Mouse (Mus musculus): ENCODE measurements around the gene G430095P16Rik. TPM values are rescaled to one million over a fixed set of nuclear protein-coding genes. Genes with fewer than 3 reads are reported as not detected.
A peak's percentile ranks its signal among the peaks of the same experiment; 100 is the strongest.

Gene G430095P16Rik
- polyA plus RNA-seq, 1 experiment from 2014 or later, result 1.2 TPM

DNA sequence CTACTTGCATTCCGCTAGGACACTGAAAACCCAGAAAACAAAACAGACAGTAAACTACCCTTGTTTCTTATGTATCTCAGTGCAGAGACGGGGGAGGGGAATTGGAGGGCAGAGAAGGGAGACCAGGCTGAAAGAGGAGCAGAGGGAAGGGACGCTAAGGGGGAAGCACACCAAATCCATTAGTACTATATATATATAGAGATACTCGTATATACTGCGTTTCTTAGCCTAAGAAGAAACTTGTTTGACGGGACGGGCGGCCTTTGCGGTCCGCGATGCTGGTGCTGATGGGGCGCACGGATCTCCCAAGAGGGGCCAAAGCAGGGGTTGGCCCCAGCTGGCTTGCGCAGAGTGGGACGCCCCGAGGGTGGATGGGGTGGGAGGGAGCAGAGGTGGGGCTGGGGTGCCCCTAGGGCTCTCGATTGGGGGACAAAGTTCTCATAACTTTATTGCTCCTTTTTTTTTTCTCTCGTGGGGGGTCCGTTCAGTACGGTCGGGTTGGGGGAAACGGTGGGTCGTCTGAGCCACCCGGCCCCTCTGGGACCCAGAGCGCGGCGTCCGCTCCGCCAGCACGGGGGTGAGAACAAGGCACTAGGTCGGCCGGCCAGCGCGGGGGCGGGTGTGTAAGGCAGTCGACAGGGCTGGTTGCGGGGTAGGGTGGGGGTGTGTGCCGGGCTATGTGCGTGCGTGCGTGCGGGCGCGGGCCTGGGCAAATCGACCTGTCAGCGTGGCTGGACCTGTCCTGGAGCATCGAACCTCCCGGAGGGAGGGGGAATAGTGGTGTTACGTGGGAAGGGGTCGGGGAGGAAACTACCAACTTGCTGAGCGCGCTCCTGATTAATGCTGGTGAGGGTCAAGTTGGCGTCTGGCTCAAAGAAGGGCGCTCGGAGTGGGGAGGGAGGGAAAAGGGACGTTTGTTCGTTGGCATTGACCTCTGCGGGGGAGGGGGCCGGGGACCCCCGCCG, 17.7 kb upstream of the G430095P16Rik start:
- H3K9me3 ChIP-seq, result no peaks in the 10 kb centered on the region
- H3K4me3 ChIP-seq, result peak overlapping the region; percentile 23
- H3K36me3 ChIP-seq, result no peaks in the 10 kb centered on the region
- peak overlapping the region; percentile 68 for H3K27ac ChIP-seq (replicated peaks)
- H3K9ac ChIP-seq, result peak overlapping the region; percentile 25; the same call in 1 of the 2 replicates
- peak overlapping the region; percentile 51 for H3K4me2 ChIP-seq
- H3K4me1 ChIP-seq (replicated peaks), result peaks cover 51% of the 10 kb centered on the region
- ATAC-seq (ENCODE audit: low FRiP score, low read depth), result no peak
- WGBS, result 1% methylated on average over 59 of the region's 61 CpGs
- H3K27me3 ChIP-seq, result peaks cover 46% of the 10 kb centered on the region

DNA sequence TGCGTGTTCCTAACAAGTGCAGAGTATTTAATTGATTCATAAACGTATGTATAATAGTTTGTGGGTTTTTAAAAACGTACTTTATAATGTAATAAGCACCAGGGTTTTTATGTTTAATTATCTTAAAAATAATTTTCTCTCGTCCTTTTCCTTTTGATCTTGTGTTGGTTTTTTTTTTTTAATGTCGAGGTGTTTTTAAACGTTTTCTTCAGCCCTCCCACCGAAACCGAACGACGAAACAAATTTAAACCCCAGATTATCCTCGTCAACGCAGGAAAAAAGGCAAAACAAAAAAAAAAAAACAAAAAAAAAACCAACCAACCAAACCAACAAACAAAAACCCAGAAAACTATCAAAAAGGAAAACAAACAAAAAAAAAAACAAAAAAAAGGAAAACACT, 16.8 kb upstream of the G430095P16Rik start:
- 4% methylated on average over 12 of the region's 12 CpGs for WGBS
- peak overlapping the region; percentile 51 for H3K4me2 ChIP-seq
- H3K36me3 ChIP-seq, result no peaks in the 10 kb centered on the region
- peaks cover 53% of the 10 kb centered on the region for H3K4me1 ChIP-seq (replicated peaks)
- H3K9me3 ChIP-seq, result no peaks in the 10 kb centered on the region
- peak overlapping the region; percentile 25; the same call in 1 of the 2 replicates for H3K9ac ChIP-seq
- peak overlapping the region; percentile 23 for H3K4me3 ChIP-seq
- ATAC-seq (ENCODE audit: low FRiP score, low read depth), result no peak
- H3K27ac ChIP-seq (replicated peaks), result peak overlapping the region; percentile 68
- peaks cover 46% of the 10 kb centered on the region for H3K27me3 ChIP-seq

DNA sequence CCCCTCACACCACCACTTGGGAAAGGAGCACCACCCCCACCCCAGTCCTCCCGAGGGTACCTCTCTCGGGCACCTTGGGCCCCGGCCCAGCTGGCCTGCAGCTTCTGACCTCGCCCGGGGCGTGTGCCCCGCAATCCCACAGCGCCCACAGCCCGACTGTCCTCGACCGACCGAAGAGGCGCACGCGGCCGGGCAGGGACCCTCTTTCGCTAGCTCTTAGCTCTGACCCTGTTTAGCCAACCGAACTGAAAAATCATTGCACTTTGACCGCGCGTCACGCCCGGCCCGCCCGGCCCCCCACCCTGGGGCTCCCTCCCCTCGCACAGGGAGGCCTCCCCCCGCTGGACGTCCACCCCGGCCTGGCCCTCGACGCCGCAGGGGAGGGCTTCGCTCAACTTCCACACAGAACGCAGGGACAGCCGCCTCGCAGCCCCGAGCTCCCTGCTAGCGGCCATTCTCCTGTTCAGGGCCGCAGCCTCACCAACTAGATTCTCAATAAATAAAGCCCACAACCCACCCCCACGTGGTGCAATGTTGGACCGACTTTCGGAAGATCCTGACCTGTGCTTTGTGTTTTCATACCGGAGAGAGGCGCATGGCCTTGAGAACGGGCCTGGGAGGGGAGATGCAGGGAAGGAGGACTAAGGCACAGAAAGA, 16.1 kb upstream of the G430095P16Rik start:
- ATAC-seq (ENCODE audit: low FRiP score, low read depth), result no peak
- Histone ChIP-seq H3K4me2 (peak overlapping the region; percentile 40), H3K9ac (peak overlapping the region; percentile 12; the same call in 1 of the 2 replicates), H3K4me3 (peak overlapping the region; percentile 19), H3K27ac (replicated peaks) (peak overlapping the region; percentile 84), H3K36me3 (no peaks in the 10 kb centered on the region), H3K9me3 (no peaks in the 10 kb centered on the region), H3K27me3 (peaks cover 41% of the 10 kb centered on the region), H3K4me1 (replicated peaks) (peaks cover 61% of the 10 kb centered on the region)
- WGBS, result 4% methylated on average over 45 of the region's 45 CpGs

DNA sequence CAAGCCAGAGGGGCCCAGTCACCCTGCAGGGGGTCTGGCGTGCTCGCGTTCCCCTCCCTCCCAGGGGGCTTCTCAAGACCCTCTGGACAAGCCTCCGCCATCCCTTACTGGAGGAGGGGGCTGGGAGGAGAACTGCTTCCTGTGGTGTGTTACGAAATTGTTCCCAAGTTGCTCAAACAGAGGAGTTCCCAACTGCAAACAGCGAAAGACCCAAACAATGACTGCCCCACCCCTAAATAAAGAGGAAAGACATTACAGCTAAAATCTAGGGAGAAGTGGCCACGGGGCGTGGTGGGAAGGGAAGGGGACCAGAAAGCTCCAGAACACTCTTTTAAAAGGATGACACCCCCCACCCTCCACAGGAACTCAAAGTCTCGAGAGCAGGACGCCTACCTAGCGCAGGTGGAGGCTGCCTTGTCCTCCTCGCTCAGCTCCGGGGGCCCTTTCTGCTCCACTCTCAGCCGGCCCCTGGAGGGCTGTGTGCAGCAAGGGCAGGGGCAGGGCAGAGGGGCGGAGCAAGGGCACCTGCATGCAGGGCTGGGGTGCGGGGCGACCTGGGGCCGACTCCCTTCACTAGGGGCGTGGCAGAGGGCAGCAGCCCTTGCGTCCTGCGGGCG, 15.4 kb upstream of the G430095P16Rik start:
- Histone ChIP-seq H3K4me1 (replicated peaks) (peaks cover 67% of the 10 kb centered on the region), H3K4me3 (peak overlapping the region; percentile 19; the same call in 1 of the 2 replicates), H3K9me3 (no peaks in the 10 kb centered on the region), H3K36me3 (no peaks in the 10 kb centered on the region), H3K27ac (replicated peaks) (peak overlapping the region; percentile 84), H3K27me3 (peaks cover 35% of the 10 kb centered on the region), H3K4me2 (peak overlapping the region; percentile 40), H3K9ac (peak overlapping the region; percentile 12; the same call in 1 of the 2 replicates)
- WGBS, result 5% methylated on average over 22 of the region's 22 CpGs
- no peak for ATAC-seq (ENCODE audit: low FRiP score, low read depth)

DNA sequence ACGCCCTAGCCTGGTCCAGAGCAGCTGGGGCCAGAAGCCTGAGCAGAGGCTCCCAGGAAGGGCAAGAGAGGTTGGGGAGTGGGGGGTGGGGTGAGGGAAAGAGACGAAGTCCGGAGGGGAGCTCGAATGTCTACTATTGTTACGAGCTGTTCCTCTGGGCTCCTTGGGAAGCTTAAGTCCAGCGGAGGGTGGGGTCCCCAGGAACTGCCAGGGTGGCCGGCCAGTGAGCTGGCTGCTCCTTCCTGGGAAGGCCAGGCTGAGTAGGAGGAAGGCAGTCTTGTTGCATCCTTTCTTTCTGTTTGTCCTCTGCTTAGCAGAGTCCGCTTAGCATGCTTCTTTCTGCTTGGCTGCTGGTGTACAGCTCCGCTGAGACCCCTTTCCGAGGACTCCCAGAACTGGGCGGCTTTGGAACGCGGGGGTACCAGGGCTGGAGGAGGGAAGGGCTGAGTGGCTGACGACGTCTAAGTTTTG, 14.7 kb upstream of the G430095P16Rik start:
- peak overlapping the region; percentile 84 for H3K27ac ChIP-seq (replicated peaks)
- no peak overlapping the region for H3K4me3 ChIP-seq
- no peaks in the 10 kb centered on the region for H3K9me3 ChIP-seq
- no peaks in the 10 kb centered on the region for H3K36me3 ChIP-seq
- no peak for ATAC-seq (ENCODE audit: low FRiP score, low read depth)
- H3K9ac ChIP-seq, result peak overlapping the region; percentile 28; the same call in 1 of the 2 replicates
- peaks cover 28% of the 10 kb centered on the region for H3K27me3 ChIP-seq
- H3K4me1 ChIP-seq (replicated peaks), result peaks cover 70% of the 10 kb centered on the region
- peak overlapping the region; percentile 40 for H3K4me2 ChIP-seq
- WGBS, result 3% methylated on average over 15 of the region's 15 CpGs

DNA sequence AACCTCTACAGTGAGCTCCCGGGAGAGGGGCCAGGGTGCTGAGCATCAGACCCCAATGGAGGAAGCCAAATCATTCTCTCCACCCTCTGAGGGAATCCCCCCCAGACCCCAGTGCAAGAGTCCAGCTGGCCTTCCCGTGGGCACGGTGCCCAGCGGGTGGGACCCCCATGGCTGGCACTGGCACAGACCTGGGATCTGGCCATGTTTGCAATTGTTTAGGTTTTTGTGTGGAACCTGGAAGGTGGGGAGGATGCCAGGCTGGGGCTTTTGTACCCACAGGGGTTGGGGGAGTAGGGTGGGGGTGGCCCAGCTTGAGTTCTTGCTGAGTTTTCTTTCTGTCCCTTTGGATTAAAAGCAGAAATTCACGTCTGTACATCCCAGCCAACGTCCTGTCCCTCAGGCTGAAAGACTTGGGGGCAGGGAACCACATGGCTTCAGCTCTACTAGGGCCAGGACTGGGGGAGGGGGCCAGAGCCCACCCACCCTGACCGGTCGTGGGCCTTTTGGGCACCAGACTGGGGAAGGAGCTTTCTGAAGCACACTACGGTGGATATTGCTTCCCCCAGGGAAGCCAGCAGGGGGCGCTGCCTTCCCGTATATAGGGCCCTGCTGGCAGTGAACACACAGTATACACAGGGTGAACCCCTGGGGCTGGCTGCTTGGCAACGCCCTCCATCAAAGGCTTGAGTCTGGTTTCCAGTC, 13.9 kb upstream of the G430095P16Rik start:
- Histone ChIP-seq H3K4me1 (replicated peaks) (peaks cover 71% of the 10 kb centered on the region), H3K27me3 (peaks cover 21% of the 10 kb centered on the region), H3K9ac (no peak overlapping the region), H3K27ac (replicated peaks) (peak overlapping the region; percentile 84), H3K4me3 (no peak overlapping the region), H3K9me3 (no peaks in the 10 kb centered on the region), H3K36me3 (no peaks in the 10 kb centered on the region), H3K4me2 (no peak overlapping the region)
- WGBS, result 6% methylated on average over 12 of the region's 12 CpGs
- peak; percentile 77 for ATAC-seq (ENCODE audit: low FRiP score, low read depth)

DNA sequence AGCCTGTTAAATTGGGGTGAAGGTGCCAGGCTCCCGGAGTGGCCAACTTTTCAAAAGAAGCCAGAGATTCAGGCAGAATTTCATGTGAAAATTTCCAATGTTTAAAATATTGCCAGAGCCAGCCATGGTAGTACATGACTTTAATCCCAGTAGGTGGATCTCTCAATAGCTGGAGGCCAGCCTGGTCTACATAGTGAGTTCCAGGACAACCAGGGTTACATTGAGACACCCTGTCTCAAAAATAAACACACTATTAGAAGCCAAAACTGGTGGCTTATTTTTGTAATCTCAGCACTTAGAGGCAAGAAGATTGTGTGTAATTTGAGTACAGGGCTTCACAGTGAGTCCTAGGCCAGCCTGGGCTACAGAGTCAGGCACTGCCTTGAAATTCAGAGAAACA, 12.9 kb upstream of the G430095P16Rik start:
- peak overlapping the region; percentile 84 for H3K27ac ChIP-seq (replicated peaks)
- H3K4me2 ChIP-seq, result no peak overlapping the region
- H3K9ac ChIP-seq, result no peak overlapping the region
- H3K4me3 ChIP-seq, result no peak overlapping the region
- peaks cover 77% of the 10 kb centered on the region for H3K4me1 ChIP-seq (replicated peaks)
- no peaks in the 10 kb centered on the region for H3K36me3 ChIP-seq
- no peaks in the 10 kb centered on the region for H3K9me3 ChIP-seq
- ATAC-seq (ENCODE audit: low FRiP score, low read depth), result no peak
- peaks cover 16% of the 10 kb centered on the region for H3K27me3 ChIP-seq
- WGBS, result 78% methylated on average over 1 of the region's 1 CpGs

DNA sequence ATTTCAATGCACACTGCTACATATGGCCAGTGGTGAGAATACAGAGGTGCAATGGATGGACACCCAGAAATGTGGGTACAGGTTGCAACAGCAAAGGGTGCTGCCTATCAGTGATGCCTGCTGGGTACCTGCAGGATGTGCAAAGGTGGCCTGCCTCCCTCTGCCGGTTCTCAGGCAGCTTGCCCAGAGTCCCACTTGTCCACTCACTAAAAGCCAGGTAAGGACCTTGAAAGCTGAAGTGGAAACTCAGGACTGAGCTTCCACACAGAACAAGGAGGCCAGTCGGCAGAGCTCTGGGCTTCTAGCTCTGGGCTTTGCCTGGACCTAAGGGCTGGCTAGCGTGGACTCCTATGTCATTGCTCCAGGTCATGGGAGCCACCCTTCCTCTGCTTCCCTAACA, 11.5 kb upstream of the G430095P16Rik start:
- Histone ChIP-seq H3K4me3 (no peak overlapping the region), H3K4me2 (no peak overlapping the region), H3K9ac (no peak overlapping the region), H3K36me3 (no peaks in the 10 kb centered on the region), H3K27ac (replicated peaks) (peak overlapping the region; percentile 84), H3K4me1 (replicated peaks) (peaks cover 77% of the 10 kb centered on the region), H3K9me3 (no peaks in the 10 kb centered on the region), H3K27me3 (peaks cover 11% of the 10 kb centered on the region)
- ATAC-seq (ENCODE audit: low FRiP score, low read depth), result no peak
- WGBS, result 41% methylated on average over 3 of the region's 3 CpGs

DNA sequence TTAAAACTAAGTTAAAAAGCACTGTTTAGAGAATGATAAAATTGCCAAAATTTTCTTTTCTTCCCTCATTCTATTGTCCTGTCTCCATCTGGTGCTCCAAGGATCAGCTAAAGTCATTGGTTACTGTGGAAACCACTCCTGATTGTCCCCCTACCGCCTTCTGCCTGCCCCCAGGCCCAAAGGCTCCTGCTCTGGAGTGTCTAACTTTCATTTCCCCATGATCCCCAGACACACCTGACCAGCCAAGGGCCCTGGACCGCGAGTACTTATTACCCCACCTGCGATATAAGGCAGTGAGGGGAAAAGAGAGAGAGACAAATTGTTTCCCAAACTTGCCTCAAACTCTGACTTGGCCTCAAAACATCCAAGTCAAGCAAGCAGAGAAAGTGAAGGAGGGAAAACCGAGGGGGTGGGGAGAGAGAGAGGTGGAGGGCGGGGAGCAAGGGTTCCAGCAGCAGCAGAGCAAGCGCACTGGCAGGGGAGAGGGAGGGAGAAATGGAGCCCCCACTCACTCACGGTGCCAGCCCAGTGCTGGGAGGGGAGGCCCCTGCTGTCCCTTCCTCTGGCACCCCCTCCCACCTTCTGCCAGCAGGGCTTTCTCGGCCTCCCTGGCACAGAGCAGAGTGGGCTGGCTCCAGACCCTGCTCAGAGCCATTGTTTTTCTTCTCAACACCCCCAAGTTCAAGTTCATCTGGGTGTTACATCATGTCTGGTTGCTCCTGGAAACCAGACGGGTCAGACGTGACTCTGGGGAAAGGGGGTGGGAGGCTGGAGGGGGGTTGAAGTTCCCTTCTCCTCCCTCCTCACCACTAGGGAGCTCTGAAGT, 10.7 kb upstream of the G430095P16Rik start:
- Histone ChIP-seq H3K36me3 (no peaks in the 10 kb centered on the region), H3K4me3 (no peak overlapping the region), H3K4me2 (no peak overlapping the region), H3K27ac (replicated peaks) (peak overlapping the region; percentile 84), H3K9me3 (no peaks in the 10 kb centered on the region), H3K9ac (no peak overlapping the region), H3K4me1 (replicated peaks) (peaks cover 74% of the 10 kb centered on the region), H3K27me3 (peaks cover 14% of the 10 kb centered on the region)
- WGBS, result 13% methylated on average over 10 of the region's 11 CpGs
- peak; percentile 83 for ATAC-seq (ENCODE audit: low FRiP score, low read depth)

DNA sequence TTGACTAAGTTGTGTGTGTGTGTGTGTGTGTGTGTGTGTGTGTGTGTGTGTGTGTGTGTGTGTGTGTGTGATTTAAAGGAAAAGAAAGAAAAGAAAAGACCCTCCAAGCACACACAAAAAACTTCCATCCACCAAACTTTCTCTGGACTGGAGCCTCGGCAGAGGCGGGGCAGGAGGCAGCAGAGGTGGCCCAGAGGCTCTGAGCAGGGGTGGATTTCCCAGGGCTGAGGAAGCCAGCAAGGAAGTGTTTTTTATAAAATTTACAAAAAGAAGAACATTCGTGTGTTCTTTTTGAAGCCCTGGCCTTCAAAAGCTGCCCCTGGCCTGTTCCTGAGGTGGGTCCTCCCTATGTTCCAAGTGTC, 10.1 kb upstream of the G430095P16Rik start:
- Histone ChIP-seq H3K4me3 (no peak overlapping the region), H3K27ac (replicated peaks) (peak overlapping the region; percentile 84), H3K27me3 (peaks cover 14% of the 10 kb centered on the region), H3K9me3 (no peaks in the 10 kb centered on the region), H3K9ac (no peak overlapping the region), H3K36me3 (no peaks in the 10 kb centered on the region), H3K4me2 (no peak overlapping the region), H3K4me1 (replicated peaks) (peaks cover 70% of the 10 kb centered on the region)
- WGBS, result 26% methylated on average over 3 of the region's 3 CpGs
- 0 out of 2 replicates have a peak, but pooled peaks have one; percentile 17 for ATAC-seq (ENCODE audit: low FRiP score, low read depth)
